Mouse (Mus musculus) heart, embryonic 16.5 days (tissue): Measurements from ENCODE around the gene Ust. TPM values are rescaled to one million over a fixed set of nuclear protein-coding genes. Genes with fewer than 3 reads are reported as not detected.
A peak's percentile ranks its signal among the peaks of the same experiment; 100 is the strongest.

Experiments
- ATAC-seq: fragments of 200-750 bp; cut with Nextera tagmentation; replicated peaks from 2 replicates; pipeline ENCODE4 v1.8.0; 2017; ENCODE audit warnings: moderate number of reproducible peaks; ENCODE audit not compliant: insufficient read depth, low FRiP score; ENCODE audit errors: extremely low read depth
- H3K27ac ChIP-seq: fragments of 300-500 bp; sonication (generic); 2 replicates; pipeline ENCODE4 v1.5.1; 2014; ENCODE audit warnings: mild to moderate bottlenecking, low read length, control low read depth, moderate library complexity
- H3K27me3 ChIP-seq: fragments of 300-500 bp; sonication (generic); 2 replicates; pipeline ENCODE4 v1.6.1; 2014; ENCODE audit warnings: low read length, mixed read lengths; ENCODE audit not compliant: control insufficient read depth, insufficient read depth
- H3K36me3 ChIP-seq: fragments of 300-500 bp; sonication (generic); 2 replicates; pipeline ENCODE4 v1.6.1; 2014; ENCODE audit not compliant: control insufficient read depth, insufficient read depth
- H3K4me1 ChIP-seq: fragments of 300-500 bp; sonication (generic); 2 replicates; pipeline ENCODE4 v1.6.1; 2014; ENCODE audit warnings: low read length, mixed read lengths; ENCODE audit not compliant: control insufficient read depth, insufficient read depth
- H3K4me2 ChIP-seq: fragments of 300-500 bp; sonication (generic); 2 replicates; pipeline ENCODE4 v1.6.1; 2014; ENCODE audit warnings: low read depth, mild to moderate bottlenecking, control low read depth, low read length
- H3K4me3 ChIP-seq: fragments of 300-500 bp; sonication (generic); 2 replicates; pipeline ENCODE4 v1.5.1; 2014; ENCODE audit warnings: mild to moderate bottlenecking, control low read depth, low read length
- H3K9ac ChIP-seq: fragments of 300-500 bp; sonication (generic); 2 replicates; pipeline ENCODE4 v1.6.1; 2014; ENCODE audit warnings: low read length, control low read depth
- H3K9me3 ChIP-seq: fragments of 300-500 bp; sonication (generic); replicated peaks from 2 replicates; pipeline ENCODE4 v1.6.1; 2016; ENCODE audit warnings: low read length; ENCODE audit not compliant: control insufficient read depth
- WGBS: fragments of 180-500 bp; shearing (Covaris S2); extraction: QIAGEN DNeasy Blood & Tissue Kit; methylation state at CpG from one replicate; pipeline ENCODE4 v1.1.7; 2014; 5-methylcytosine and 5-hydroxymethylcytosine counted together
- polyA plus RNA-seq: library from polyadenylated mRNA; unstranded; fragments of >200 nt; fragmentation: Nextera tagmentation; extraction: Ambion mirVana; gene quantifications from 2 replicates; pipeline ENCODE4 v1.2.1, GENCODE M21; 2015

The Ust gene
- polyA plus RNA-seq, 1 experiment from 2014 or later, result 2.1 TPM

- no peak overlapping the region for H3K4me3 ChIP-seq
- H3K27ac ChIP-seq, result no peak overlapping the region
- no peaks in the 10 kb centered on the region; the same call in 1 of the 2 replicates for H3K27me3 ChIP-seq
- ATAC-seq, result no peak
- no peak overlapping the region for H3K9ac ChIP-seq
- WGBS, result 38% methylated on average over 7 of the region's 7 CpGs
- H3K36me3 ChIP-seq, result no peaks in the 10 kb centered on the region
- no peak overlapping the region for H3K4me2 ChIP-seq
- H3K9me3 ChIP-seq, result no peaks in the 10 kb centered on the region
- H3K4me1 ChIP-seq, result peaks cover 3% of the 10 kb centered on the region; the same call in 1 of the 2 replicates
These were observed 10.5 kb upstream of the Ust start for GRCm38 (mm10) chr10:8529173-8529572.

GRCm38 (mm10) chr10:8525354-8525753 is 6.7 kb upstream of the Ust start:
- Histone ChIP-seq H3K4me2 (no peak overlapping the region), H3K27ac (no peak overlapping the region), H3K36me3 (no peaks in the 10 kb centered on the region), H3K4me3 (no peak overlapping the region), H3K27me3 (no peaks in the 10 kb centered on the region; the same call in 1 of the 2 replicates), H3K9ac (no peak overlapping the region), H3K4me1 (no peaks in the 10 kb centered on the region), H3K9me3 (no peaks in the 10 kb centered on the region)
- no peak for ATAC-seq
- WGBS, result 73% methylated on average over 1 of the region's 1 CpGs

GRCm38 (mm10) chr10:8521536-8521935 is 2.9 kb upstream of the Ust start:
- Histone ChIP-seq H3K27ac (no peak overlapping the region), H3K4me2 (no peak overlapping the region), H3K36me3 (no peaks in the 10 kb centered on the region), H3K4me3 (no peak overlapping the region), H3K9ac (no peak overlapping the region), H3K27me3 (peaks cover 7% of the 10 kb centered on the region), H3K4me1 (peaks cover 14% of the 10 kb centered on the region), H3K9me3 (no peaks in the 10 kb centered on the region)
- WGBS, result 78% methylated on average over 6 of the region's 6 CpGs
- ATAC-seq, result no peak

- H3K4me1 ChIP-seq, result peaks cover 14% of the 10 kb centered on the region
- H3K9me3 ChIP-seq, result no peaks in the 10 kb centered on the region
- no peak overlapping the region for H3K4me3 ChIP-seq
- H3K4me2 ChIP-seq, result no peak overlapping the region
- 74% methylated on average over 7 of the region's 7 CpGs for WGBS
- H3K27ac ChIP-seq, result no peak overlapping the region
- no peak for ATAC-seq
- H3K27me3 ChIP-seq, result peaks cover 9% of the 10 kb centered on the region
- H3K36me3 ChIP-seq, result no peaks in the 10 kb centered on the region
- H3K9ac ChIP-seq, result no peak overlapping the region
These were observed 2.3 kb upstream of the Ust start for GRCm38 (mm10) chr10:8520766-8521395.

GRCm38 (mm10) chr10:8519014-8519491 is 428 bp upstream of the Ust start:
- Histone ChIP-seq H3K27ac (peak overlapping the region; percentile 30), H3K36me3 (no peaks in the 10 kb centered on the region), H3K9ac (peak overlapping the region; percentile 84), H3K9me3 (peaks cover 5% of the 10 kb centered on the region), H3K4me1 (peaks cover 14% of the 10 kb centered on the region), H3K4me3 (peak overlapping the region; percentile 84), H3K4me2 (peak overlapping the region; percentile 90), H3K27me3 (peaks cover 9% of the 10 kb centered on the region)
- no peak for ATAC-seq
- WGBS, result under 1% methylated on average over 18 of the region's 18 CpGs

- ATAC-seq, result no peak
- Histone ChIP-seq H3K4me1 (peaks cover 14% of the 10 kb centered on the region), H3K27ac (no peak overlapping the region), H3K4me3 (peak overlapping the region; percentile 84), H3K36me3 (no peaks in the 10 kb centered on the region), H3K9me3 (peaks cover 5% of the 10 kb centered on the region), H3K9ac (peak overlapping the region; percentile 84), H3K27me3 (peaks cover 9% of the 10 kb centered on the region), H3K4me2 (peak overlapping the region; percentile 90)
- 2% methylated on average over 26 of the region's 26 CpGs for WGBS
These were observed 959 bp downstream of the Ust start for GRCm38 (mm10) chr10:8517591-8518140.

- no peak for ATAC-seq
- Histone ChIP-seq H3K4me2 (peak overlapping the region; percentile 90), H3K27ac (no peak overlapping the region), H3K9me3 (peaks cover 5% of the 10 kb centered on the region), H3K4me3 (peak overlapping the region; percentile 84), H3K4me1 (peaks cover 14% of the 10 kb centered on the region), H3K36me3 (no peaks in the 10 kb centered on the region), H3K9ac (no peak overlapping the region; the same call in 1 of the 2 replicates), H3K27me3 (peaks cover 9% of the 10 kb centered on the region)
- 22% methylated on average over 9 of the region's 9 CpGs for WGBS
These were observed 1.6 kb downstream of the Ust start for GRCm38 (mm10) chr10:8516916-8517524.

GRCm38 (mm10) chr10:8513690-8514089 is 4.9 kb downstream of the Ust start:
- Histone ChIP-seq H3K9ac (no peak overlapping the region), H3K4me1 (peaks cover 10% of the 10 kb centered on the region), H3K36me3 (no peaks in the 10 kb centered on the region), H3K27ac (no peak overlapping the region), H3K27me3 (peaks cover 9% of the 10 kb centered on the region), H3K4me3 (no peak overlapping the region), H3K9me3 (peaks cover 5% of the 10 kb centered on the region), H3K4me2 (no peak overlapping the region)
- 74% methylated on average over 3 of the region's 3 CpGs for WGBS
- ATAC-seq, result no peak

GRCm38 (mm10) chr10:8512222-8512621 is 6.4 kb downstream of the Ust start:
- 82% methylated on average over 6 of the region's 6 CpGs for WGBS
- no peak overlapping the region for H3K27ac ChIP-seq
- peaks cover 5% of the 10 kb centered on the region for H3K9me3 ChIP-seq
- peaks cover 3% of the 10 kb centered on the region for H3K4me1 ChIP-seq
- H3K36me3 ChIP-seq, result no peaks in the 10 kb centered on the region
- peaks cover 9% of the 10 kb centered on the region for H3K27me3 ChIP-seq
- ATAC-seq, result no peak
- no peak overlapping the region for H3K9ac ChIP-seq
- H3K4me2 ChIP-seq, result no peak overlapping the region
- H3K4me3 ChIP-seq, result no peak overlapping the region
